Mouse (Mus musculus) lung, embryonic 15.5 days (tissue): Measurements from ENCODE around the gene Twnk. TPM values are rescaled to one million over a fixed set of nuclear protein-coding genes. Genes with fewer than 3 reads are reported as not detected.

Source experiments
- ATAC-seq: fragments of 200-750 bp; cut with Nextera tagmentation; 2 replicates; pipeline ENCODE4 v1.8.0; 2017; ENCODE audit warnings: moderate number of reproducible peaks, borderline replicate concordance; ENCODE audit not compliant: low FRiP score, low TSS enrichment; ENCODE audit errors: extremely low read depth
- H3K27ac ChIP-seq: fragments of 300-500 bp; sonication (generic); 2 replicates; pipeline ENCODE4 v1.5.1; 2015; ENCODE audit warnings: moderate library complexity, mild to moderate bottlenecking, inconsistent platforms
- H3K27me3 ChIP-seq: fragments of 300-500 bp; sonication (generic); 2 replicates; pipeline ENCODE4 v1.6.1; 2015; ENCODE audit warnings: inconsistent platforms
- H3K36me3 ChIP-seq: fragments of 300-500 bp; sonication (generic); 2 replicates; pipeline ENCODE4 v1.6.1; 2015; ENCODE audit warnings: inconsistent platforms
- H3K4me1 ChIP-seq: fragments of 300-500 bp; sonication (generic); 2 replicates; pipeline ENCODE4 v1.6.1; 2015; ENCODE audit warnings: inconsistent platforms
- H3K4me2 ChIP-seq: fragments of 300-500 bp; sonication (generic); 2 replicates; pipeline ENCODE4 v1.6.1; 2015; ENCODE audit warnings: inconsistent platforms, mild to moderate bottlenecking, moderate library complexity
- H3K4me3 ChIP-seq: fragments of 300-500 bp; sonication (generic); 2 replicates; pipeline ENCODE4 v1.5.1; 2015; ENCODE audit warnings: mild to moderate bottlenecking, inconsistent platforms
- H3K9ac ChIP-seq: fragments of 300-500 bp; sonication (generic); 2 replicates; pipeline ENCODE4 v1.6.1; 2015; ENCODE audit warnings: inconsistent platforms
- H3K9me3 ChIP-seq: fragments of 300-500 bp; sonication (generic); 2 replicates; pipeline ENCODE4 v1.6.1; 2016; ENCODE audit warnings: inconsistent platforms
- WGBS: fragments of 180-500 bp; shearing (Covaris S2); methylation state at CpG from one replicate; pipeline ENCODE4 v1.1.7; 2015; 5-methylcytosine and 5-hydroxymethylcytosine counted together
- polyA plus RNA-seq: library from polyadenylated mRNA; unstranded; fragments of >200 nt; fragmentation: Nextera tagmentation; extraction: Ambion mirVana; gene quantifications from 2 replicates; pipeline ENCODE4 v1.2.1, GENCODE M21; 2015

The Twnk gene
- polyA plus RNA-seq, 1 experiment from 2014 or later: 20.8 TPM

DNA sequence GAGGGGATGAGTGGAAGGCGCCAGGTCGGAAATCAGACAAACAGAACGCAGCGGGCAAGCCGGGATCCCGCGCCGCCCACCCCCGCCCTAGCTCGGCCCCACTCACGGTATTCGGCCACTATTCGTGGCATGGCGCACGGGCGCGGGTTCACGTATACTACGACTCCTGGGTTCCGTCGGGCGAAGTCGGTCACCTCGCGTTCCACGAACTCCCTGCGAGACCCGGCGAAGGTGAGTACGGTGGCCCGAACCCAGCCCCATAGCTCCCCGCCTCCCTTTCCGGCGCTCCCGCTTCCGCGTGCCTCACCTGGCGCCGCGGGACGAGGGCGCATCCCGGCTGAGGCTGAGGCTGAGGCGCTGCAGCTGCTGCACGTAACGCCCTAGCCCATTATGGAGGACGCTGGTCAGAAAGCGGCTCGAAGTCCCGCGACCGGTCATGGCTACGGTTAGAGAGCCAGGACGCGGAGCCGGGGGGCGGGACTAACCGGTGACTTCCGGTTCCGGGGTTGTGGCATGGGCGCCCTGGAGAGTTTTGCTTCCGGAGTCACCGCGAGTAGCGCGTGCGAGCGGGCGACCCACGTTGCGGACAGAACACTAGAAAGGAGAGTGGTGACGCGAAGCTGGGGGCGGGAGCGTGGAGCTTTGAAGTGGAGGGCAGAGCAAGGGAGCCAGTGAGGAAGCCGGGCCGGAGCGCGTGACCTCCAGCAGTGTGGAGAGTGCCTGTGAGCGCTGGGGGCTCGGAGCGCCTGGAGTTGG is 672 bp downstream of the Twnk start, which contains the start of gene Mrpl43:
Mrpl43 (minus strand) TSS at position 486 of the 756 bp plus-strand sequence.
- Histone ChIP-seq H3K36me3 (peaks cover 32% of the 10 kb centered on the region), H3K4me2 (peak within 1 kb of the TSS; percentile 93), H3K9me3 (no peaks in the 10 kb centered on the region), H3K27me3 (no peaks in the 10 kb centered on the region), H3K9ac (peak within 1 kb of the TSS; percentile 75), H3K4me1 (peaks cover 26% of the 10 kb centered on the region), H3K4me3 (peak within 1 kb of the TSS; percentile 92), H3K27ac (peak within 1 kb of the TSS; percentile 82)
- WGBS: under 1% methylated on average over 82 of the region's 82 CpGs
- ATAC-seq: peak; percentile 91

DNA sequence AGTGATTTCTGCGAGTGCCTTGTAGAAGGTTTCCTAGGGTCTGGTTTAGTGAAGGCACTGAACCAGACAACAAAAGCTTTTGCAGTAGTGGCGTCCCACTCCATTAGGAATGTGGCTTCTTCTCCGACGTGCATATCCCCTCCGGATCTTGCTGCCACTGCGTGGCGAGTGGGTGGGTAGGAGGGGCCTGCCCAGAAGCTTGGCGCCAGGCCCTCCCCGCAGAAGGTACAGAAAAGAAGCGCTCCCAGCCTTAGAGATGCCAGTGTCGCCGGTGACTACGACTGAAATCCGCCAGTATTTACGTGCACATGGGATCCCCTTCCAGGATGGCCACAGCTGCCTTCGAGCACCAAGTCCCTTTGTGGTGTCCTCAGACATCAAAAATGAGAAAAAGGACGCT is 1.6 kb downstream of the Twnk start:
- no peak for ATAC-seq
- Histone ChIP-seq H3K27ac (peak overlapping the region; percentile 76), H3K9ac (peak overlapping the region; percentile 75), H3K27me3 (no peaks in the 10 kb centered on the region), H3K4me1 (peaks cover 26% of the 10 kb centered on the region), H3K4me2 (peak overlapping the region; percentile 93), H3K36me3 (peaks cover 40% of the 10 kb centered on the region), H3K9me3 (no peaks in the 10 kb centered on the region), H3K4me3 (peak overlapping the region; percentile 92)
- 24% methylated on average over 17 of the region's 17 CpGs for WGBS

DNA sequence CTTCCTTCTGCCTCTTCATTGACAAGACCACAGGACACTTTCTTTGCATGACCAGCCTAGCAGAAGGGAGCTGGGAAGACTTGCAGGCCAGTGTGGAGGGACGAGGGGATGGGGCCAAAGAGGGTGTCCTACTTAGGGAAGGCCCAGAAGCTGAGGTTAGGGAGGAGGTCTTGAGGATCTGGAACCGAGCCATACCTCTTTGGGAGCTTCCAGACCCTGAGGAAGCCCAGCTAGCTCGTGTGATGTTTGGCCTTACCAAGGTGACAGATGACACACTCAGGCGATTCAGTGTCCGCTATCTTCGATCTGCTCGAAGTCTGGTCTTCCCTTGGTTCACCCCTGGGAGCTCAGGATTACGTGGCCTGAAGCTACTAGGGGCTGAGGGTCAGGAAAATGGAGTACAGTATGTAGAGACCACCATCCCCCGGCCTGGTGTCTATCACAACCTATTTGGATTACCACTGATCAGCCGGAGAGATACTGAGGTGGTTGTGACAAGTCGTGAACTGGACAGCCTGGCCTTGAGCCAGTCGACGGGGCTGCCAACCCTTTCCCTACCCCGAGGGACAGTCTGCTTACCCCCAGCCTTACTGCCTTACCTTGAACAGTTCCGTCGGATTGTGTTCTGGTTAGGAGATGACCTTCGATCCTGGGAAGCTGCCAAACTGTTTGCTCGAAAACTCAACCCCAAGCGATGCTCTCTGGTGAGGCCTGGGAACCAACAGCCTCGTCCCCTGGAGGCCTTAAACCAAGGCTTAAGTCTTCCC is 2.1 kb downstream of the Twnk start:
- Histone ChIP-seq H3K36me3 (peaks cover 37% of the 10 kb centered on the region), H3K27me3 (no peaks in the 10 kb centered on the region), H3K4me2 (peak overlapping the region; percentile 93), H3K9ac (peak overlapping the region; percentile 75; the same call in 1 of the 2 replicates), H3K4me3 (peak overlapping the region; percentile 92), H3K9me3 (no peaks in the 10 kb centered on the region), H3K27ac (peak overlapping the region; percentile 76; the same call in 1 of the 2 replicates), H3K4me1 (peaks cover 26% of the 10 kb centered on the region)
- no peak for ATAC-seq
- 70% methylated on average over 20 of the region's 20 CpGs for WGBS

DNA sequence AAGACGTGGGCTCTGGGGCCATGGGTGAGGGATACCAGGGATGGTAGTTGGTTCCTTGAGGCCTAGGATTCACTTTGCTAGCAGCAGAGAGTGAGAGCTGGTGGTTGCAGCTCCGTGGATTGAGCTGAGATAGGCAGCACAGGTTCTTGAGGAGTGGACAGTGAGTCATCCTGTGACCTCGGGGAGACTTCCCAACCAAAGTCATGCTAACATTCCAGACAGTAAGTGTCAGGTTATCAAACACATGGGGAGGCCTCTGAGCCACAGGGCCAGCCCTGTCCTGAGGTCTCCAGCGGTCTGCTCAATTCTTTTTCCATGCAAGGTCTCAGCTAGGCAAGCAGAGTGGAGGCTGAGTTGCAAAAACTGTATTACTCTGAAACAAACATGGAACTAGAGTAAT is 5.2 kb downstream of the Twnk start:
- WGBS: 84% methylated on average over 4 of the region's 4 CpGs

DNA sequence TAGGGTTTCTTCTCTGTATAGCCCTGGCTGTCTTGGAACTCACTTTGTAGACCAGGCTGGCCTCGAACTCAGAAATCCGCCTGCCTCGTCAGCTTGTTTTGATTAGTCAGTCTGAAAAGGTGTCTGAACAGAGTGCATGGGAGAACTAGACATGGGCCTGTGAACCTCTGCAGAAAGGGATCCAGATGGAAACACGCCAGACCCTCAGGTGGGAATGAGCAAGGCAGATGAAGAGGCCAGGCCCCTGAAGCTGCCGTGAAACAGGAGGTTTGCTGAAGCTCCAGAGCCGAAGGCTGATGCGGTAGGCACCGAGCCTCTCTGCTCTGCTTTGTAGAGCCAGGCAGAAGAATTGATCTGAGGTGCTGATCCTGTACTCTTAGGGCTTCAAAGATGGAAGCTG is 6.8 kb downstream of the Twnk start:
- no peak for ATAC-seq
- H3K27me3 ChIP-seq: no peaks in the 10 kb centered on the region
- H3K4me2 ChIP-seq: no peak overlapping the region
- peaks cover 49% of the 10 kb centered on the region for H3K4me1 ChIP-seq
- H3K27ac ChIP-seq: no peak overlapping the region
- WGBS: 80% methylated on average over 8 of the region's 8 CpGs
- no peak overlapping the region for H3K9ac ChIP-seq
- H3K36me3 ChIP-seq: peaks cover 26% of the 10 kb centered on the region
- H3K4me3 ChIP-seq: no peak overlapping the region
- no peaks in the 10 kb centered on the region for H3K9me3 ChIP-seq

More for the DNA sequence above, 5.2 kb downstream of the Twnk start:
- no peak for ATAC-seq
- no peak overlapping the region for H3K27ac ChIP-seq
- H3K9me3 ChIP-seq: no peaks in the 10 kb centered on the region
- H3K4me3 ChIP-seq: no peak overlapping the region
- no peak overlapping the region for H3K9ac ChIP-seq
- H3K27me3 ChIP-seq: no peaks in the 10 kb centered on the region
- no peak overlapping the region for H3K4me2 ChIP-seq
- H3K36me3 ChIP-seq: peaks cover 26% of the 10 kb centered on the region
- peaks cover 43% of the 10 kb centered on the region for H3K4me1 ChIP-seq

DNA sequence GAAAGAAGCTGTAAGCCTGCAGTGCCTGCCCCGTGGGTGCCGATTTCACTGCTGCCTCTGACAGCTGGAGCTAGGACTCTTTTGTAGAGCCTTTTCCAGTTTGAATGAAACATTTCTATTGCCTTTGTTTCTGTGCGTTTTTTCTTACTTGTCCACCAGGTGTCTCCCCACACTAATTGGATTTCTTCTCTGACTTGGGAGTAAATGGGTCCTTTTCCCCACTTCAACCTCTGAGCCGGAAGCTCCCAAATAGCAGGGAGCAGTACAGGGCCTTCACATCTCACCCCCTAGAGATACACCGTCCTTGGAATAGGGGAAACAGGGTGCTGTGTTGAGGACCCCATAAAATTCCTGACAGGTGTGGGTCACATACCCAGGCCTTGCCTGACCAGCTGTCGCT is 7.2 kb downstream of the Twnk start:
- 37% methylated on average over 6 of the region's 6 CpGs for WGBS
- peaks cover 47% of the 10 kb centered on the region for H3K4me1 ChIP-seq
- no peaks in the 10 kb centered on the region for H3K27me3 ChIP-seq
- ATAC-seq: no peak
- peaks cover 26% of the 10 kb centered on the region for H3K36me3 ChIP-seq
- H3K9me3 ChIP-seq: no peaks in the 10 kb centered on the region
- H3K9ac ChIP-seq: no peak overlapping the region
- H3K4me2 ChIP-seq: no peak overlapping the region
- no peak overlapping the region for H3K4me3 ChIP-seq
- H3K27ac ChIP-seq: no peak overlapping the region

DNA sequence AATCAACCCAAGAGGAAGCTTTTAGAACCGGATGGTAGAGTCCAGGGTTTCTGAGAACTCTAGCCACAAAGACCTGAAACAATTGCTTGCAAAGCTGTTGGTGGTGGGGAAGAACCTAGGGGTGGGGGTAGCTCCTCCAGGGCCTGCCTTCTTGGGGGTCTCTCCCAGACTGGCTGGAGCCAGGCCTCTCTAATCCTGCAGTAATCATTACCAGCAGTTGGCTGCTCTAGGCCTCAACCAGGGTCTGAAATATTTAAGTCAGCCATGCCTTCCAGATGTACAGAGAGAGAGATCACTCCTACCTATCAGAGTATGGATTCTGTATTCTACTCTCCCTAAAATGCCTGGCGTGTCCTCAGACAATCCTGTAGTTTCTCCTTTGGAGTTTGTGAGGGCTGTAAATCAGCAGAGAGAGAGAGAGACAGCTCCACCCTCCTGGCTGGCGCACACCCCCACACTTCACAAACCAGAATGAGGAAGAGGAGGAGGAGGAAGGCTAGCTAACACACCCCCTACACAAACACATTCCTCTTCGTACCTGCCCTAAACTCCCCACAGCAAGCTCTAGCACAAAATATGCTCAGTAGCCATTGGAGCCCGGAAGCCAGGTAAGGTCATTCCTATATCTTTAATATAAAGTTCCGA is 8.2 kb downstream of the Twnk start:
- H3K36me3 ChIP-seq: peaks cover 26% of the 10 kb centered on the region
- H3K4me2 ChIP-seq: peak overlapping the region; percentile 79; the same call in 1 of the 2 replicates
- H3K27me3 ChIP-seq: no peaks in the 10 kb centered on the region
- no peak for ATAC-seq
- no peaks in the 10 kb centered on the region for H3K9me3 ChIP-seq
- H3K4me3 ChIP-seq: no peak overlapping the region
- H3K27ac ChIP-seq: peak overlapping the region; percentile 99
- peaks cover 39% of the 10 kb centered on the region for H3K4me1 ChIP-seq
- 58% methylated on average over 6 of the region's 6 CpGs for WGBS
- H3K9ac ChIP-seq: peak overlapping the region; percentile 0; the same call in 1 of the 2 replicates

DNA sequence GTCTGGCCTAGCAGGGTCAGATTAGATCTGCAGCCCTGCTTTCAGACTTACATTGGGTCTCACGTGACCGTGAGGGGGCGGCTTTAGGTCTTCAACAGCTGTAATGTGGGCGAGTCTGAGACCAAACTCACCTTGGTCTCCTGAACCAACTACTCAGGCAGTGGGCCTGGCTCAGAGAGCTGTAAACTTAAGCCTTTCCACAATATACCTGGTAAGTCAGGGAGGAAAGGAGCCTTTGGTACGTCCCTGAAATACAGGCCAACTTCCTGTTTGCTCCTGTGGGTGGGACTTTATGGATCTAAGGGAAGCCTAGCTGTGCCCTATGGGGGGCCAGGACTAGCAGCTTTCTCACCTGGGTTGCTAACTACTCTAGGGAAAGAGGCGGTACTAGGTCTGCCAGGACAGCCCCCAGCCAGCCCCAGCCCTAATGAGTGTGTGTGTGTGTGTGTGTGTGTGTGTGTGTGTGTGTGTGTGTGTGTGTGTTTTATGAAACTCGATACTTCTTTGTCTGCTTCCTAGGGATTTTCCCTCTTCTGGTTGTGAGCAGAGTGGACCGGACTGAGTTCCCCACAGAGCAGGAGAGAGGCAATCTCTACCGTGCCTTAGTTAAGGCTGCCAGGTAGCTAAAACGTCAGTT is 9.0 kb downstream of the Twnk start, which contains the start of gene Lzts2:
Lzts2 (plus strand) TSS at position 80 of the 637 bp plus-strand sequence.
- Histone ChIP-seq H3K27me3 (no peaks in the 10 kb centered on the region), H3K4me1 (peaks cover 47% of the 10 kb centered on the region), H3K9ac (peak within 1 kb of the TSS; percentile 60), H3K36me3 (peaks cover 23% of the 10 kb centered on the region), H3K9me3 (no peaks in the 10 kb centered on the region), H3K27ac (peak within 1 kb of the TSS; percentile 99), H3K4me2 (peak within 1 kb of the TSS; percentile 79), H3K4me3 (peak within 1 kb of the TSS; percentile 74)
- WGBS: 10% methylated on average over 10 of the region's 10 CpGs
- no peak for ATAC-seq

DNA sequence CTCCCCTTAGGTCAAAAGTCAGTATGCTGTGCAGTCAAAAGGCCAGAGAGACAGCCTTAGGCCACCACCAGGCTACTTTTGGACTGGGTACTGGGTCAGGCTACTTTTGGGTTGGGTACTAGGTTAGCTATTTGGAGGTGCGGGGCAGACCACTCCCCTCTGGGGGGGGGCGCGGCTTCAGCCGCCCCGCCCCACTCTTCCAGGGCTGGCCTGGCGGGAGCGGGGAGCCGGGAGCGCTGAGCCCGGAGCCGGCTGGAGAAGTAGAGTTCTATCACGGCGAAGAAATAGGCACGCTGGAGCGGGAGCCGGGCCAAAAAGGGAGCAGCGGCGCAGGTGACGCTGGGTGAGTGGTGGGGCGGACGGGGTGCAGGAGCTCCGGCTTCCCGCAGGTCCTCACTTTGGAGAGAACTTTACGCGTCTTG is 9.5 kb downstream of the Twnk start:
- H3K36me3 ChIP-seq: peaks cover 19% of the 10 kb centered on the region
- H3K4me1 ChIP-seq: peaks cover 52% of the 10 kb centered on the region
- WGBS: 0% methylated on average over 25 of the region's 25 CpGs
- peak overlapping the region; percentile 99 for H3K27ac ChIP-seq
- H3K9ac ChIP-seq: peak overlapping the region; percentile 60
- 0 out of 2 replicates have a peak, but pooled peaks have one; percentile 16 for ATAC-seq
- no peaks in the 10 kb centered on the region for H3K9me3 ChIP-seq
- no peaks in the 10 kb centered on the region for H3K27me3 ChIP-seq
- H3K4me2 ChIP-seq: peak overlapping the region; percentile 79
- H3K4me3 ChIP-seq: peak overlapping the region; percentile 74

DNA sequence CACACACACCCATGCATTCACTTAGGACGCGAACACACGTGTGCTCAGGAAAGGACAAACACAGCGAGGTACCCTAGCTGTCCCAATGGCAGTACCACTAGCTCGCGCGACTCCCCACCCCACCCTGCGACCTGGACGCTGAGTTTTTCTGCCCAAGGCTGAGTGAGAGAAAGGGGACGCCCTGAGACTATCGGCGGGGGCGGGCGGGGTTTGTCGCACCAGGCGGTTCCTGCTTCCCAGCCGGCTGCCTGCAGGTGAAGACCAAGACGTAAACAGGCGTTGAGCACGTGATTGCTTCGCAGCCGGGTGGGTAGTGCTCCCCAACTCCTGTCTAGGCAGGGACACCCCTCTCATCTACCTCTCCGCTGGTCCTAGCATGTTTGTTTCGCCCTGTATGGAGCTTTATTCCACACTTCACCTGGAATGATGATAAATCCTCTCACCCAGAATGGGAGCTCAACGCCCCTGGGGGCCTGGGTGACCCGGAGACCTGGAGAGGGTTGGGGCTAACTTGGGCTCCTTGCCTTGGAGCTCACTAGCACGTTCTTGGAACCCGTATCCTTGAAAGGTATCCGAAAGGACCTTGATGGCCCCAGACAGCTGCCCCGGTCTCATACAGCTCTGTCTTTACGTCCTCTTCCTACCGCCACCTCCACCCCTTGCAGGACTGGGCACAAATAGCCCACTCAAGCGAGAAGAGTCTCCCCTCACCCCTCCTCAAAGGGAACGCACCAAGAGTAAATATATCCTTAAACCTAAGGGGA is 10.2 kb downstream of the Twnk start:
- 0% methylated on average over 34 of the region's 34 CpGs for WGBS

More for the DNA sequence above, 10.2 kb downstream of the Twnk start:
- H3K27ac ChIP-seq: peak overlapping the region; percentile 99
- no peaks in the 10 kb centered on the region for H3K27me3 ChIP-seq
- H3K9me3 ChIP-seq: no peaks in the 10 kb centered on the region
- H3K4me2 ChIP-seq: peak overlapping the region; percentile 79
- no peak for ATAC-seq
- H3K4me3 ChIP-seq: peak overlapping the region; percentile 74
- peaks cover 59% of the 10 kb centered on the region for H3K4me1 ChIP-seq
- peaks cover 12% of the 10 kb centered on the region for H3K36me3 ChIP-seq
- peak overlapping the region; percentile 60 for H3K9ac ChIP-seq
